Mouse (Mus musculus) stomach, embryonic 15.5 days (tissue): ENCODE results near the gene Cdc5l. TPM values are rescaled to one million over a fixed set of nuclear protein-coding genes. Genes with fewer than 3 reads are reported as not detected.
"Not testable (repeated sequence)": the region's sequence is repeated elsewhere in the genome, so short reads cannot be mapped to it uniquely, and the experiment has no call there.

Source experiments
- ATAC-seq: fragments of 200-750 bp; cut with Nextera tagmentation; 2 replicates; pipeline ENCODE4 v1.8.0; 2017; ENCODE audit warnings: low read depth, moderate number of reproducible peaks, moderate TSS enrichment; ENCODE audit not compliant: insufficient read depth, low FRiP score
- H3K27ac ChIP-seq: fragments of 300-500 bp; sonication (generic); 2 replicates; pipeline ENCODE4 v1.5.1; 2015; ENCODE audit warnings: mild to moderate bottlenecking, inconsistent platforms
- H3K27me3 ChIP-seq: fragments of 300-500 bp; sonication (generic); replicated peaks from 2 replicates; pipeline ENCODE4 v1.6.1; 2015; ENCODE audit warnings: inconsistent platforms
- H3K36me3 ChIP-seq: fragments of 300-500 bp; sonication (generic); 2 replicates; pipeline ENCODE4 v1.6.1; 2015; ENCODE audit warnings: inconsistent platforms
- H3K4me1 ChIP-seq: fragments of 300-500 bp; sonication (generic); 2 replicates; pipeline ENCODE4 v1.6.1; 2015; ENCODE audit warnings: inconsistent platforms
- H3K4me2 ChIP-seq: fragments of 300-500 bp; sonication (generic); 2 replicates; pipeline ENCODE4 v1.6.1; 2015; ENCODE audit warnings: mild to moderate bottlenecking, inconsistent platforms
- H3K4me3 ChIP-seq: fragments of 300-500 bp; sonication (generic); replicated peaks from 2 replicates; pipeline ENCODE4 v1.5.1; 2015; ENCODE audit warnings: inconsistent platforms
- H3K9ac ChIP-seq: fragments of 300-500 bp; sonication (generic); 2 replicates; pipeline ENCODE4 v1.6.1; 2015; ENCODE audit warnings: inconsistent platforms
- H3K9me3 ChIP-seq: fragments of 300-500 bp; sonication (generic); 2 replicates; pipeline ENCODE4 v1.6.1; 2016; ENCODE audit warnings: inconsistent platforms
- WGBS: fragments of 180-500 bp; shearing (Covaris S2); methylation state at CpG from one replicate; pipeline ENCODE4 v1.1.7; 2015; 5-methylcytosine and 5-hydroxymethylcytosine counted together
- polyA plus RNA-seq: library from polyadenylated mRNA; unstranded; fragments of >200 nt; fragmentation: Nextera tagmentation; extraction: Ambion mirVana; gene quantifications from 2 replicates; pipeline ENCODE4 v1.2.1, GENCODE M21; 2015

The Cdc5l gene
- polyA plus RNA-seq, 1 experiment from 2014 or later, result 55.7 TPM

GRCm38 (mm10) chr17:45459062-45459461 lies 25.5 kb upstream of the Cdc5l start:
- whole genome bisulfite sequencing, result 84% methylated on average over 8 of the region's 8 CpGs
- H3K27ac ChIP-seq, result no peak overlapping the region
- no peak for ATAC-seq
- H3K36me3 ChIP-seq, result no peaks in the 10 kb centered on the region
- no peak overlapping the region for H3K4me2 ChIP-seq
- H3K27me3 ChIP-seq, result no peaks in the 10 kb centered on the region
- H3K9me3 ChIP-seq, result no peaks in the 10 kb centered on the region
- H3K4me3 ChIP-seq, result no peak overlapping the region
- no peak overlapping the region for H3K9ac ChIP-seq
- H3K4me1 ChIP-seq, result no peaks in the 10 kb centered on the region

DNA sequence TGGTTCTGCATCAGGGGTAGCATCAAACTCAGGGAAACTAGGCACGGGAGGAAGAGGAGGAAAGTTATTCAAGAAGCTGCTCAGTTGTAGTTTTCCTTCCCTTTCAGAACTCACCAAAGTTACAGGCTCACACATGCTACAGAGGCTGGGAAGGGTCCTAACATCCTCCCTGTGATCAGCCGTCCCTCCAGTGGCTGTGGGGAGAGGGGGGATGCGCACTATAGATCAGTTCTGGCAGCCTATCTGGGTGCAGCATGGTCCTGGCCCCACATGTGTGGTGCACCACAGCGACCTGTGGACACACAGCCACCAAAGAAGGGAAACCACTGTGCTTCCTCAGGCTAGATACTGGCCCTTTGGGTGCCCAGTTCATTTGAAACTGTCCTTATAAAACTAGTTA lies 25.0 kb upstream of the Cdc5l start:
- H3K9me3 ChIP-seq, result no peaks in the 10 kb centered on the region
- no peak overlapping the region for H3K4me2 ChIP-seq
- H3K4me1 ChIP-seq, result no peaks in the 10 kb centered on the region
- H3K27me3 ChIP-seq, result no peaks in the 10 kb centered on the region
- no peak overlapping the region for H3K27ac ChIP-seq
- no peak overlapping the region for H3K4me3 ChIP-seq
- 79% methylated on average over 4 of the region's 4 CpGs for WGBS
- no peaks in the 10 kb centered on the region for H3K36me3 ChIP-seq
- no peak overlapping the region for H3K9ac ChIP-seq
- no peak for ATAC-seq

DNA sequence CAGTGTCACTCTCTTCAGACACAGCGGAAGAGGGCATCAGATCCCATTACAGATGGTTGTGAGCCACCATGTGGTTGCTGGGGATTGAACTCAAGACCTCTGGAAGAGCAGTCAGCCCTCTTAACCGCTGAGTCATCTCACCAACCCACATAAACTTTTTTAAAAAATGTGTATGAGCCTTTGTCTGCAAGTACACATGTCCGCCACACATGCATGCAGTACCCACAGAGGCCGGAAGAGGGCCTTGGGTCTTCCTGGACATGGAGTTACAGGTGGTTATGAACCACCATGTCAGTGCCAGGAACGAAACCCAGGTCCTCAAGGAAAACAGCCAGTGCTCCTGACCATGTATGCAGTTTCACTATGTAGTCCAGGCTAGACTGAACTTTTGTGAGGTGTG lies 23.9 kb upstream of the Cdc5l start:
- no peak overlapping the region for H3K4me2 ChIP-seq
- H3K27ac ChIP-seq, result no peak overlapping the region
- ATAC-seq, result no peak
- WGBS, result 88% methylated on average over 5 of the region's 5 CpGs
- H3K9me3 ChIP-seq, result no peaks in the 10 kb centered on the region
- H3K27me3 ChIP-seq, result no peaks in the 10 kb centered on the region
- H3K36me3 ChIP-seq, result no peaks in the 10 kb centered on the region
- no peaks in the 10 kb centered on the region for H3K4me1 ChIP-seq
- H3K9ac ChIP-seq, result no peak overlapping the region
- no peak overlapping the region for H3K4me3 ChIP-seq

DNA sequence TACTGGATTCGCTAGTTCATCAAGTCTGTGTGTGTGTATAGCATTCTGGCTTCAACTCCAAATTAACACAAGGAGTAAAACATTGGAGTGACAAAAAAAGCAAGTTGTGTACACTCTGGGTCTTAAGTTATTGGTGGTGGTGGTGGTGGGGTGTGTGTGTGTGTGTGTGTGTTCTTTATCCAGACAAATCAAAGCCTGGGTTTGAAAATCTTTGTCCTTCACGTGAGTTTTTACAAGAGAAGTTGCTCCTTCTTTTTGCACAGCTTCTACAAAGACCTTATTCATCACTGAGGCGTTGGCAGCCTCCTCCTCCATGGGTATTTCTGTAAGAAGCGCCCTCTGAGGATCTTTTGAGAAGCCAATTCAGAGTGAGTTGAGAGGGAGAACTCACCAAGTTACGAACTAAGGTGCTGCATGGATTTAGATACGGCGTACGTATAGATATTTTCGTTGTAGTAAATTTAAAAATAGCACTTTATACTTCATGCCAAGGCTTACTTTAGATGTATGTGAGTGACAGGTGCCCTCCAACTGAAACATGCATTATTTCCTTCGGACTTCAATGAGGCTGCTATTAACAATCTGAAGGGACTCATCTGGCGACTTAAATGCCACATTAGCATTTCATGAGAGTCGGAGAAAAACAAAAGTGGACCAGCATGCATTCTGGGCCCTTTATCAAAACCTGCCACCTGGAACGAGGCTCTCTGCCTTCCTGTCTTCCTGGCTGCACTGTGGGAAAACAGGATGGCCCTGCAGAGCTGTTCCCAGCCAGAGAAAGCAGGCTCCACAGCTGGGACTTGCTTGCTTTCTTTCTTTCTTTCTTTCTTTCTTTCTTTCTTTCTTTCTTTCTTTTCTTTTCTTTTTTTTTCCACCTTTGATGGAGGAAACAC lies 23.0 kb upstream of the Cdc5l start:
- H3K9ac ChIP-seq, result no peak overlapping the region
- no peaks in the 10 kb centered on the region for H3K27me3 ChIP-seq
- H3K9me3 ChIP-seq, result no peaks in the 10 kb centered on the region
- H3K4me1 ChIP-seq, result no peaks in the 10 kb centered on the region
- H3K4me3 ChIP-seq, result no peak overlapping the region
- H3K4me2 ChIP-seq, result no peak overlapping the region
- no peak for ATAC-seq
- 66% methylated on average over 13 of the region's 13 CpGs for WGBS
- no peak overlapping the region for H3K27ac ChIP-seq
- H3K36me3 ChIP-seq, result no peaks in the 10 kb centered on the region

- H3K27me3 ChIP-seq, H3K9ac ChIP-seq, H3K9me3 ChIP-seq, H3K4me2 ChIP-seq, H3K4me3 ChIP-seq, H3K4me1 ChIP-seq, H3K27ac ChIP-seq, ATAC-seq, H3K36me3 ChIP-seq: not testable (repeated sequence)
- WGBS, result 82% methylated on average over 9 of the region's 9 CpGs
Observed at GRCm38 (mm10) chr17:45455783-45456182, 22.2 kb upstream of the Cdc5l start.

- WGBS, result 78% methylated on average over 2 of the region's 2 CpGs
- H3K9me3 ChIP-seq, result no peaks in the 10 kb centered on the region
- no peaks in the 10 kb centered on the region for H3K36me3 ChIP-seq
- ATAC-seq, result no peak
- H3K27ac ChIP-seq, result no peak overlapping the region
- H3K4me3 ChIP-seq, result no peak overlapping the region
- no peak overlapping the region for H3K4me2 ChIP-seq
- no peaks in the 10 kb centered on the region for H3K4me1 ChIP-seq
- no peak overlapping the region for H3K9ac ChIP-seq
- H3K27me3 ChIP-seq, result no peaks in the 10 kb centered on the region
Observed at GRCm38 (mm10) chr17:45454794-45455193, 21.3 kb upstream of the Cdc5l start.

DNA sequence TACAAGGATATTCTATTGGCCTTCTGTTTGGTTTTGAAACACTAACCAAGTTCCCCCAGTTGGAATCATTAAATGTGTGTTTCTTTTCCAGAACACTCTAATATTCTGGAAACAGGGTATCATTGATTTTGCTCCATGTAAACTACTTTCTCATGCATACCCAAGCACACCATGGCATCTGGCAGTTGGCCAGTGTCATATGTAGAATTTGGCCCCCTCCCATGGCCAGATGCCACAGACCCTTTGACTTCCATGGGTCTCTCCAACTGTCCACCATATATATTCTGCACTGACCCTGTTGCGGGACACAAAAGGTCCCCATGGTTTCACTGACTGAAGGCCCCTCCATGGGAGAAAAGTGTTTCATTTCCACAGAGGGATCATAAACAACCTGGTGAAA lies 18.7 kb upstream of the Cdc5l start:
- H3K4me2 ChIP-seq, result no peak overlapping the region
- H3K9ac ChIP-seq, result no peak overlapping the region
- no peaks in the 10 kb centered on the region for H3K27me3 ChIP-seq
- H3K4me1 ChIP-seq, result no peaks in the 10 kb centered on the region
- H3K36me3 ChIP-seq, result no peaks in the 10 kb centered on the region
- H3K9me3 ChIP-seq, result no peaks in the 10 kb centered on the region
- H3K4me3 ChIP-seq, result no peak overlapping the region
- 92% methylated on average over 1 of the region's 1 CpGs for WGBS
- ATAC-seq, result no peak
- no peak overlapping the region for H3K27ac ChIP-seq

- no peak for ATAC-seq
- WGBS, result 90% methylated on average over 6 of the region's 6 CpGs
- H3K27ac ChIP-seq, result no peak overlapping the region
- H3K27me3 ChIP-seq, result no peaks in the 10 kb centered on the region
- no peak overlapping the region for H3K9ac ChIP-seq
- H3K9me3 ChIP-seq, result no peaks in the 10 kb centered on the region
- no peaks in the 10 kb centered on the region for H3K36me3 ChIP-seq
- no peak overlapping the region for H3K4me3 ChIP-seq
- no peak overlapping the region for H3K4me2 ChIP-seq
- no peaks in the 10 kb centered on the region for H3K4me1 ChIP-seq
Observed at GRCm38 (mm10) chr17:45450153-45450552, 16.6 kb upstream of the Cdc5l start.

DNA sequence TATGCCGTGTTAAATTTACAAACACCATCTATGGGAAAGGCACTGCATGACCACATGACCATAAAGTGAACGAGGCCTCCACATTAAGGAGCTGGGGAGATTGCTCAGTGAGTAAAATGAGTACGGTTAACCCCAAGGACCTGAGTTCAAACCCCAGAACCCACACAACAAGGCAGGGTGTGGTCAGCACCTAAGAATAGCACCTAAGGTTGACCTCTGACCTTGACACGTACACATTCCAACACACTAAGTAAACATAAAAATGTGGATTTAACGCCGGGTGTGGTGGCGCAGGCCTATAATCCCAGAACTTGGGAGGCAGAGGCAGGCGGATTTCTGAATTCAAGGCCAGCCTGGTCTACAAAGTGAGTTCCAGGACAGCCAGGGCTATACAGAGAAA lies 16.0 kb upstream of the Cdc5l start:
- no peak overlapping the region for H3K27ac ChIP-seq
- H3K9me3 ChIP-seq, result no peaks in the 10 kb centered on the region
- WGBS, result 88% methylated on average over 8 of the region's 8 CpGs

DNA sequence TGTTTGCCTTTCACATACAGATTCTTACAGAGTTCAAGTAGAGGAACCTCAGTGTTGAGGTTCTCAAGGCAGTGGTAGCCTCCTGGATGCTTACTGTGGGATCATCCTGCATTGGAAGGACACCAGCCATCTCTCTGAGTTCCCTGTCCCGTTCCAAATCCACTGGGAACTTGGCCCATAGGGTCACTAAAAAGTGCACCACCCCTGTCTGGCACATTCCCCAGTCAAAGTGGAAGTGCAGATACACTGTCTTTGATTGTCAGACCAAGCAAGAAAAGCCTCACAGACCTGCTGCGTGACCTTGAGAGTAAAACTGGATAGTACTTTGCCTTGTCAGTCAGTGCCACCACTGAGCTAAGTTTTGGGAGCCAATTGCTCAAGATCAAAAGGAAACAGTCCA lies 13.5 kb upstream of the Cdc5l start:
- no peak overlapping the region for H3K4me2 ChIP-seq
- no peak for ATAC-seq
- H3K27me3 ChIP-seq, result no peaks in the 10 kb centered on the region
- 81% methylated on average over 2 of the region's 2 CpGs for WGBS
- no peaks in the 10 kb centered on the region for H3K36me3 ChIP-seq
- H3K27ac ChIP-seq, result no peak overlapping the region
- no peak overlapping the region for H3K4me3 ChIP-seq
- H3K4me1 ChIP-seq, result no peaks in the 10 kb centered on the region
- H3K9ac ChIP-seq, result no peak overlapping the region
- H3K9me3 ChIP-seq, result no peaks in the 10 kb centered on the region

More for the DNA sequence above, 16.0 kb upstream of the Cdc5l start:
- Histone ChIP-seq H3K9ac (no peak overlapping the region), H3K27me3 (no peaks in the 10 kb centered on the region), H3K4me1 (no peaks in the 10 kb centered on the region), H3K4me3 (no peak overlapping the region), H3K4me2 (no peak overlapping the region), H3K36me3 (no peaks in the 10 kb centered on the region)
- ATAC-seq, result no peak

DNA sequence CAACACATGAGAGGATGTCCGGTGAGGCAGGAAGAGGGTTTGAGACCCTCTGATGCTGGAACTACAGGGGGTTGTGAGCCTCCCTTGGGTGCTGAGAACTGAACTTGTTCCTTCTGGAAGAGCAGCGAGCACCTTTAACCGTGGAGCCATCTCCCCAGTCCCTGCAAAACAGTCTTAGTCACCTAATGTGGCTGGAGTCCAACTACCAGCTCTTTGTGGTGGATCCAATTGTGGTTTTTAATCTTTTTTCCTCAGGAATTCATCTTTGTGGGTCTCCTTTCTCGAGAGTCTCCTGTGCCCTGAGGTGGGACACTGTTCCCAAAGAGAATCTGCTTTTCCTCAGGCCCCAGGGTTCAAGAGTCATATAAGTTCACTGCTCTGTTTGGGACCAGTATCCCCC lies 12.4 kb upstream of the Cdc5l start:
- 83% methylated on average over 4 of the region's 4 CpGs for WGBS
- H3K4me3 ChIP-seq, result no peak overlapping the region

DNA sequence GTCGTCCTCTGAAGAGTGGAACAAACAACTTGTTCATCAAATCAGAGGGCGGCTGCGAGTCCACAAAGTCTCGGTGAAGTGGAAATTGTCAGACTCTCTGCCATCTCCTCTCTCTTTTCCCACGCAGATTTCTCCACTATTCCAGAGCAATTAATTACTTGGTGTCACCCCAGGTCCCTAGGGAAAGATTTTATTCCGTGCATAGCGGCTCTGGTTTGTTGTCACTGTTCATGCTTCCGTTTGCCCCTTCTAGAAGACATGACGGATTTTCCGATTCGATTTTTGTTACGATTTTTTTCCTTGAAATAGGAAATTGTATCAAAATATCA lies 689 bp upstream of the Cdc5l start:
- peak overlapping the region; percentile 89 for H3K4me3 ChIP-seq
- peaks cover 16% of the 10 kb centered on the region for H3K4me1 ChIP-seq
- H3K9ac ChIP-seq, result peak overlapping the region; percentile 78
- no peaks in the 10 kb centered on the region for H3K27me3 ChIP-seq
- H3K9me3 ChIP-seq, result no peaks in the 10 kb centered on the region
- H3K4me2 ChIP-seq, result peak overlapping the region; percentile 86
- peak overlapping the region; percentile 99 for H3K27ac ChIP-seq
- H3K36me3 ChIP-seq, result no peaks in the 10 kb centered on the region
- ATAC-seq, result no peak
- 6% methylated on average over 12 of the region's 12 CpGs for WGBS

More for the DNA sequence above, 12.4 kb upstream of the Cdc5l start:
- H3K4me1 ChIP-seq, result no peaks in the 10 kb centered on the region
- H3K4me2 ChIP-seq, result no peak overlapping the region
- H3K36me3 ChIP-seq, result no peaks in the 10 kb centered on the region
- ATAC-seq, result no peak
- H3K9me3 ChIP-seq, result no peaks in the 10 kb centered on the region
- H3K9ac ChIP-seq, result no peak overlapping the region
- no peak overlapping the region for H3K27ac ChIP-seq
- H3K27me3 ChIP-seq, result no peaks in the 10 kb centered on the region
